Mouse (Mus musculus): ENCODE results near the gene Rnf214.

Rnf214 gene

DNA sequence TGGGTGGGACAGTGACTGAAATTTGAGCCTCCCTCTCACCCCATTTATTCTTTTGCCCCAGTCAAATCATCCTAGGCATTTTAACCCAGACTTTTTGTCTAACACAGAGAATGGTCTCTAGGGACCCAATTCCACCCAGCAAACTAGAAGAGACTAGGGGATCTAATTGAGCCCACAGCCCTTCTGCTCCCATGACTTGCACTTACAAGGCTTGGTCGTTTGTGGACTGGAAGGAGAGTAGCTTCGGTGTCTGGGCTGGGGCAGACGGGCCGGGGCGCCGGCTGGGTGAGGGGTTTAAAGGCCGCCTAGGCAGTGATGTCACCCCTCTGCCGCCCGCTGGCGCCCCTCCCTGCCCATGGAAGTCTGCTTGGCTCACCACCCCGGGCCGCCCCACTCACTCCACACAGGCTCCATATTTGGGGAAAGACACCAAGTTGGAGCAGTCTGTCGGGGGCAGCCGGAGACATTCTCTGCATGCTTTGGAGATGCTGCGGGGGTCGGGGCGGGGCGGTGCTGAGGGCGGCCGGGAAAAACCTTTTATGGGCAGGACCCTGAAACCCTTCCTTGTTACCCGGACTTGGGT, 29.0 kb upstream of the Rnf214 start, which contains the start of gene Tagln:
Gene Tagln (minus strand): TSS at position 431 of the 583 bp plus-strand sequence.
- DNase-seq (ENCODE audit: low spot score): no peak

DNA sequence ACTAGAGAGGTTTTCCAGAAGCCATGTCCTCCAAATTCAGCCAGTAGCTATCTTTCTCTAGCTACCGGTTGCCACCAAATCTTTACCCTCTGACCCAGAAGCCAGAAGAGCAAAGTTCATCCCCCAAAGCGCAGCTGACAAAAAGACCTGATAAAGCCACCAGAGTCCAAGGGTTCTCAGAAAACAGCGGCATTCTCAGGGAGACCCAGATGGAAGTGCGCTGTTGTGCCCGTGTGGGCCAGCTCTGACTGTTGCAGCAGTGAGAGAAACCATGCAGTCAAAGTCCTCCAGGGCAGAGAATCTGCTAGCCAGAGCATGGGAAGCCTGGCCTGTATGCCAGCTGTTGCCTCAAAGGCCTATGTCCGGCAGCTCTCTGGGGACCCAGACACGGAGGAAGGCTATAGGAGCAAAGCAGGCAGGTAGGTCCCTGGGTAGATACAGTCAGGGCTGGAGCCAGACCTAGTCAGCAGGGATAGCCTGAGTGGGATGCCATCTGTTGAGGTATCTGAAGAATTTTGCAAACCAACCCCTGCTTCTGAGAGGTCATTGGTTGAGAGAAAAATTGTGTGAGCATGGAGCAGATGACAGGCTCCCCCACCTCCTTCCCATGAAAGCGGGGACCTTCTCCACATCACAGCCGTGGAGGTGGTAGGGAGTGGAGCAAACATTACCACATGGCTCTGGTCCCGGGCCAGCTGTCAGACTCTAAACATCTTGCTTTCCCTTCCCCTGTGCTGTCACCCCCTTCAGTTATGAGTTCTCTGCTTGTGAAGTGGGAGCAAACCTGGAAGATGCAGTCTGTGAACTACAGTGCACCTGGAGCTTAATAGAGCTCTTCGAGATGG, 26.1 kb upstream of the Rnf214 start:
- DNase-seq (ENCODE audit: low spot score): no peak

DNA sequence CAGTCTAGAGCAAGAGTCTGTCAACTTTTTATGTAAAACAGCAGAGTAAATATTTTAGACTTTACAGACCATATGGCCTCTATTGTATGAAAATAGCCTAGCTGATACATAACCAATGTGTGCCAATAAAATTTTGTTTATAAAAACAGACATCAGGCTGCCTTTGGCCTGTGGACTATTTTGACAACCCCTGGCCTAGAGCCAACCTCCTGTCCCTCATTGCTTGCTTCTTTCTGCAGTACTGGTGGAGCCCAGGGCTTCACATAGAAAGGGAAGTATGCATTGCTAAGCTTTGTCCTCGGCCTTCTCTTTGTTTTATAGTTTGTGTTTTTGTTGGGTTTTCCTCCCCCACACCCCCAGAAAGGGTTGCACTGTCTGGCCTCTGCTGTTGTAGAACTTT, 25.2 kb upstream of the Rnf214 start:
- DNase-seq (ENCODE audit: low spot score): no peak

DNA sequence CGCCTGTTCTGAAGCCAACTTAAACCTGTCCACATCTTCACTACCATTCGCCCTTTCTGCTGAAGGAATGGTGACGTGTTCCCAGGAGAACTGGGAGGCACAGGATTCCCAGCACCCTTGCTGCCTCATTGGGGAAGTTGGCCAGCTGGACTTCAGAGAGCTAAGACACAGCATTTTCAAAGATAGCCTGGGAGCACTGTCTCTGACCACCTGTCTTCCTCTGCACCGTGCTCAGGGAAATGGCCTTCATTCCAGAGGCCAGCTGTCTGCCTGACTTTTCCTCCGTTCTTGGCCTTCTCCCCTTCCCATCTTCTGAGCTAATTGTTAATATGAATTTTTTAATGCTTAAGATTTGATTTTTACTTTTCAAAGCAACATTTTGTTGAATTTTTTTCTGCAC, 22.6 kb upstream of the Rnf214 start:
- DNase-seq (ENCODE audit: low spot score): no peak

DNA sequence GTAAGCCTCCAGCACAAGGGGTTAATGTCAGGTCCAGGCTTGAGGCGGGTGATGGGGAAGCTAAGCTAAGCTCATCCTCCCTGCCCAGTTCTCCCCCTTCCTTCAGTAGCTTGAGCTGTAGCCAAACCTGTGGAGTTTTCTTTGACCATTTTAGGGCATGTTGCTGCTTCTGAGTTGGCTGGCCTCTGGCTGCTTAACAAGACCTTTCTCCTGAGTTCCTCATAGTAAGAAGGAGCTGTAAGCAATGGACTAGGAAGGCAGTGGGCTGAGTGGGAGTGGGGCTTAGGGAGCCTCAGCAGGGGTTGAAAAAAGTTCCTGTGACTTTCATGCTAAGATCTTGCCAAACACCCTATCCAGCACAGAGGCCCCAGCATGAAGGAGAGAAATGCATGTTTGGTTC, 13.2 kb upstream of the Rnf214 start:
- no peak for DNase-seq (ENCODE audit: low spot score)

DNA sequence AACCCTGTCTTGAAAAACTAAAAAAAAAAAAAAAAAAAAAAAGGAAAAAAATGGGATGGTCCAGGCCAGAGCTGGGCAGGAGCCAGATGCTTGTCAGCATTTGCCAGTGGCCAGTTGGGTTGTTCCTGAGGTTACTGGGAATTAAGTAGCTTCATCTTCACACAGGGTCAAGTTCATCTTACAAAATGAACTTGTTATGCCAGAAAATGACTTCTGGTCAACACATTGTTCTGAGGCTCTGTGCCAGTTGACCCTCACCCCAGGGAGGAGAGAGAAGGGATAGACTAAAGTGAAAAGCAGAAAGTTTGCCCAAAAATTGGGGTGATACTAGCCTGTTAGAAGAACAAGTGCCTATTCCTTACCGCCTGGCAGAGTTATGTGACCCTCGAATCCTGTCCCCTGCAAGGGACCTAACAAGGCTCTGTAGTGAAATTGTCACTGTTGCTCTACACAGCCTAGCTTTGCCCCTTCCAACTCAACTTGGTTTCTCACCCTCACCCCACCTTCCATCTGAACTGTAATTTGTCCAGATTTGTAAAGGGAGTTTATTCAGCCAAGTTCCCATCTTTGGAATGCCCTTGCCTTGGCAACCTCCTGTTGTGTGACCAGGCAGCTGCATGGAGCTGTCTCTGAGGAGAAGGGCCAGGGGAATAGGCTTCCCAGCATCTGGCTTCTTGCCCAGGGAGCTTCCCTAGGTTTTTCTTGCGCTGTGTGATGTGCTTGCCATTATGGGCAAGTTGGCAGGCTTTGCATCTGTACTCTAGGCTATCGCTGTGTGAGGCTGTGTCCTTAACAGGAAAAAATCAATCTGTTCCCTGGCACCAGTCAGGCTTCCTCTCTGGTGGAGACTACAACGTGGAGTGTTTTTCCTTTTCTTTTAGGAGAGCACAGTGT, 10.6 kb upstream of the Rnf214 start:
- no peak for DNase-seq (ENCODE audit: low spot score)

DNA sequence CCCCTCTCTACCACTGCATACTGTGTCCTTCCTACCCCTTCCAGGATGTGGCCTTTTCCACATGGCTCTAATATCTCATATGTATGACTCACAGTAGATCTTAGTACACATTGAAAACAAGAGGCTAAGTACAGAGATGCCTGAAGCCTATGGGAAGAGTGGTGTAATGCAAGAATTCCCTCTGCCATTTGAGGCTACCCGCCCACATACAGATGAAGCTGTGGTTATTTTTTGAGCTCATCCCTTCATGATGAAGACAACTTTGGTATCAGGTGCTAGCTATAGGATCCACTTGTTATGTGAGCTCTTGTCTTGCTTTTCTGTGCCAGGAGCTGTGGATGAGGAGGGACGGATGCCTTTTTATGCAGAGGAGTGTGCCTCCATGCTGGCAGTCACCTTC, 8.9 kb upstream of the Rnf214 start:
- no peak for DNase-seq (ENCODE audit: low spot score)

DNA sequence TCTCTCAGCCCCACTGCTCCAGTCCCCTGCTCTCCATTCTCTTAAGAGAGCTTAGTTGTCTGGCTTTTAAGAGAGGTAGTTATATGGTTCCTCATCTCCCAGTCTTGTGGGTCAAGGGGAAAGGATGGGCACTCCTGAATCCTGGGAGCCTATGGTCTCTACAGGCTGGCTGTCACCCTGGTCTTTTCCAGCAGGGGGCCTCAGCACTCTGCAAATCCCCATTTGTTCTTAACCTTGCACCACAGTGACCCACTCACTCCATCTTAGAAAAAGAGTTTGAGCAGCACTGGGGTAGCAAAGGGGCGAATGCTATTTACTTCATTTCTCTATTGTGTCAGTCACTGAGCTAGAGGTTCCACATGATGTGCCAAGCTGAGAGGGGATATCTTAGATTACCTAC, 5.0 kb upstream of the Rnf214 start:
- no peak for DNase-seq (ENCODE audit: low spot score)

DNA sequence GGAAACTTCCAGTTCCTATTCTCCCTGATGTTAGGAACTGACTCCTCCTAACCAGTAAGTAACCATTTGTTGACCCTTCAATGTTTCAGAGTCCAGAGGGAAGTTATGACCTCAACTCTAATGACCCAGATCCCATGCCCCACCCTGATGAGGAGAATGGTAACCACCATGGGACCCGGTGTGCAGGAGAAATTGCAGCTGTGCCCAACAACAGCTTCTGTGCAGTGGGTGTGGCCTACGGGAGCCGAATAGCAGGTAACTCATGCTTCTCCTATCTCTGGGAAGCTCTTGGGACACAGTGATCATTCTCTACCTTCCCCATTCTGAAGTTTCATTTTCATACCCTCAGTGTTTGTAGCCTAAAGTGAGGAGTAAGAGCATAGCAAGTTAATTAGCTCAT, 4.3 kb upstream of the Rnf214 start:
- no peak for DNase-seq (ENCODE audit: low spot score)

DNA sequence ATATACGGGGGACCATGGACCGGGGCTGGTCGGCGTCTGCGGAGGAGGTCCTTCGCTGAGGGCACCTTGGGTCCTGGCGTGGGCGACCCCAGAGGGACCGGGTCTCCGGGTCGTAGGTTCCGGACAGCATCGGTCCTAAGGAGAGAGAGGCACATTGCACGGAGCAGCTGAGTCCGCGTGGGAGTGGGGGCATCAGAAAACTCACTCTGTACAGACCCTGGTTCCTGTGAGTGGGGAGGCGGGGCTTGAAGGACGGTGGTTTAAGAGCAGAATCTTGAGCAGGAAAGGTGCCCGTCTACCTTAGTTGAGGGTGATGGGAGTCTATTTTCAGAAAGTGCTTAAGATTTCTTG, 342 bp upstream of the Rnf214 start:
- no peak for DNase-seq (ENCODE audit: low spot score)

DNA sequence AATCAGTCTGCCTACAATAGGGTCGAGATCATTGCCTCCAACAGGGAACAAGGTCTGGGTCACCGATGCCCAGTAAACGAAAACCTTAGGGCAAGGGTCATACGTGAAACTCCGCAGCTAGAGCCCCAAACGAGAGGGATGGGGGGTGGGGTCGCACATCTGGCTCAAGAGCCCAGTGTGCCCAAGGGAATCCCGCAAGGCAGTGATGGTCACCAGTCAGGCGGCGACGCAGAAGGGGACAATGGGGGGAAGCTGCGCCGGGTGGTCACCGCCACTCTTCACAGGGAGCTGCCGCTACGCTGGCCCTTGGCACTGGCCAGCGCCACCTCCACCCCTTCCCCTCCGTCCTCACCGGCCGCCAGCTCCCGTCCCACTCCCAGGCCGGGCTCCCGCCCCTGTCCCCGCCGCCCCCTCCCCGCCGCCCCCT, 887 bp downstream of the Rnf214 start:
- DNase-seq (ENCODE audit: low spot score): no peak

DNA sequence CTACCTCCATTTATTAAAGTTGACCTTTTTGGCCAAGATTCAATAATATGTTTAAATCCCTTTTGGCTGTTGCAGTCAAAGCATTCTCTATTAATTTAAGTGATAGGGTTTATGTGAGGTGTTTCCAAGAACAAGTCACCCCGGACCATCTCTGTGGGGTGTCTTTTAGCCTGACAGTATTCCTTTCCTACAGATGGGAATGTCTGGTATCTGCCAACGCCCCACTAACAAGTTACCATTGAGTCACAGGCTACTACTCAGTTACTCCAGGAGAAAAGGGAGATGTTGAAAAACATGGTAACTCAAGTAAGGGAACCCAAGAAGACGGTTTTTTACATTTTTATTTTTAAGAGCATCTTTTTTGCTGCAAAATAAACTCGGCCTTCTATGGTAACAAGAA, 1.5 kb downstream of the Rnf214 start:
- DNase-seq (ENCODE audit: low spot score): no peak

DNA sequence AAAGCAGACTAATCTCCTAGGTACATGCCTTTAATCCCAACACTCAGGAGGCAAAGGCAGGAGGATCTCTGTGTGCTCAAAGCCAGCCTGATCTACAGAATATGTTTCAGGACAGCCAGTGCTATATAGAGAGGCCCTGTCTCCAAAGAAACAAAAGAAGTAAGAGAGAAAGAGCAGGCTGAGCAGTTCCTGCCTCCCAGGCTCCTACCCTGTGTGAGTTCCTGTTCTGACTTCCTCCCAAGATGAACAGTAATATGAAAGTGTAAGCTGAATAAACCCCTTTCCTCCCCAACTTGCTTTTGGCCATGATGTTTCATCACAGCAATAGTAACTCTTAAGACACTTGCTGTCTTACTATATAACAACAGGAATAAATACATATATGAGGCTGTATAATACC, 13.0 kb downstream of the Rnf214 start:
- DNase-seq (ENCODE audit: low spot score): no peak

DNA sequence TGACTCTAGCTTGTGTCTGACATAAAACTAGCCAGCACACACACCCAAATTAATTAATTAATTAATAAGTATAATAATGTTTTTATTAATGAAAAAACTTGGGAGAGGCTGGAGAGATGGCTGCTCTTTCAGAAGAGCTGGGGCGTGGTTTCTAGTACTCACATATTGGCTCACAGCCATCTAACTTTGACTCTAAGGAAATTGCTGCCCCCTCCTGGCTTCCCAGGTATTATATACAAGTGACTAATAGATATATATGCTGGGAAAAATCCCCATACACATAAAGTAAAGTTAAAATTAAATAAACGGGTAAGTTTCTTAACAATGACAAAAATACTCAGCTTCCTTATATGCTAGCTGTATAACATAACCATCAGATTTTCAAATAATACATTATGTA, 28.8 kb downstream of the Rnf214 start:
- no peak for DNase-seq (ENCODE audit: low spot score)

DNA sequence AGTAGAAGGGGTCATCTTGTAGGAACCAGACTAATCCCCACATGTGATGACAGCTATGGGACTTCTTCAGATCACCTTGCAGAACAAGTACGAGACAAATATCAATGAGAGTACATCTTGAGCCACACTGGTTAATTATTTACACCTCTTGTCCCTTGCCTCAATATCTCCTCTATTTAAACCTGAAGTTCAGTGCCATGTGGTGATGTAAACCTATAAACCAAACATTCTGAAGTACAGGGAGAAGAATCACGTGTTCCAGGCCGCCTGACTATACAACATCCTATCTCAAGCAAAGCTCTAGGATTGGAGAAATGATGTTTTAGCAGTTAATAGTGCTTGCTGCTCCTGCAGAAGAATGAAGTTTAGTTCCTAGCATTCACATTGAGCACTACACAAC, 36.4 kb downstream of the Rnf214 start:
- no peak for DNase-seq (ENCODE audit: low spot score)

DNA sequence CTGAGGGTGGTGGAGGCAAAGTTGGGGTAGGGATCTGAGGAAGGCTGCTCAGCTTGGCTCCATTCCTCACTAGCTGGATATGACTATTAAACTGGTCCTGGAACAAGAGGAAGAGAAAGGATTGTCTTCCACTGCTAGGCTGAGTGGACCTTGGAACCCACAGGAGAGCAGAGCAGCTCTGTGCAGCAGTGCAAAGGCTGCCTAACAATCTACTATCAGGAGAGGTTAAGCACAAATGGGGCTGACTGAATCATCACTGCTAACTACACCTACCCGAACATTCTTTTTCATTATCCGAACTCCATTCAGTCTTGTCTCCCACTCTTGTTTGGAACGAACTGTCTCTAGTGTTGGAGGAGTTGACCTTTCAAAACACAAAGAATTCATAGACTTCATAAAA, 37.5 kb downstream of the Rnf214 start:
- no peak for DNase-seq (ENCODE audit: low spot score)

DNA sequence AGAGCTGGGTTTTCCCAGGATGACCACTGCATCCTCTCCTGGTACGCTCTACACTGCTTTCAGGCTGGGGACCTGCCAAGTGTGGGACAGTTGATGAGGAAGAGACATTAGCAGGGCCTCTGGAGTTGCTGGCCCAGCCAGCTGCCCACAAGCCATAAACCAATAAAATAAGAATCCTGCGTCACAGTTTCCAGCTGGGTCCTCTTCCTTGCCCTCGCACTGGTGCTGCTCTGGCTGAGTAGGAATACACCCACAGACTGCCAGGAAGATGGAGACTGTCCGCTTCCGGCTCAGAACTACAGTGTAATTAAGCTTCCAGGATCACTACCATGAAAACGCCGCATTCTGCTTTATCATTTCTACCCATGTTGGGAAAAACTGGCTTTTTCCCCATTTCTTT, 44.9 kb downstream of the Rnf214 start:
- no peak for DNase-seq (ENCODE audit: low spot score)

DNA sequence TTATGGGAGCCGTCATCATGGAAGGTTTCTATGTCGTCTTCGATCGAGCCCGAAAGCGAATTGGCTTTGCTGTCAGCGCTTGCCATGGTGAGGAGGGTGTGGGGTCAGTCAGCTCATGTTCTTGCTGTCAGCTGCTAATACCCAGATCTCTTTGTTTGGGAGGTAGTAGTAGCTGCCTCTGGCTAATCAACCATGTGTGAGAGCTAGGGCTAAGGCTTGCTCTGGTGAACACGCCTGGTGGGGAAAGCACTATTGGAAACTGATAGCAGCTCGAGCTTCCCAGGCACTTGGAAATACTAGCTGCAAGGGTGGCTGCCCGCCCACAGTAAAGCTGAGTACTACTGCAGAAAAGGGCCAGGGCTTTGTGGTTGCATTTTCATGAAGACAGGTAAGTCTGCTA, 47.3 kb downstream of the Rnf214 start:
- no peak for DNase-seq (ENCODE audit: low spot score)

DNA sequence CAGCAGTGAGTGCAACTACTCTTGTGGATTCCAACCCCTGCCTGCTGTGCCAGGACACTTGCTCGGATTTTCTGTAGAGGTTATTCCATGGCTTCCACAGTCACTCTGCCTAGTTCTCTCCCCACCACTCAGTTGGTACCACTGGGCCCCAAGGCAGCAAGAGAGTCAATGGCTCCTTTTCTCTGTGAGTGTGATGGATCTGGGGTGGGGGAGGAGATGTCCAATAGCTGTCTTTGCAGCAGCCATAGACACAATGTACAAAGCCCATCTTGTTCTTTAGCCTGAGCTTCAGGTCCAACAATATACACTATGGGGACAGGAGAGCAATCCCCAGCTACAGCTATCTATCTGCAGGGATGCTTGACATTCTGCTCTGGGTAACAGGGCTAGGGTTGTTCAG, 52.6 kb downstream of the Rnf214 start:
- DNase-seq (ENCODE audit: low spot score): no peak

DNA sequence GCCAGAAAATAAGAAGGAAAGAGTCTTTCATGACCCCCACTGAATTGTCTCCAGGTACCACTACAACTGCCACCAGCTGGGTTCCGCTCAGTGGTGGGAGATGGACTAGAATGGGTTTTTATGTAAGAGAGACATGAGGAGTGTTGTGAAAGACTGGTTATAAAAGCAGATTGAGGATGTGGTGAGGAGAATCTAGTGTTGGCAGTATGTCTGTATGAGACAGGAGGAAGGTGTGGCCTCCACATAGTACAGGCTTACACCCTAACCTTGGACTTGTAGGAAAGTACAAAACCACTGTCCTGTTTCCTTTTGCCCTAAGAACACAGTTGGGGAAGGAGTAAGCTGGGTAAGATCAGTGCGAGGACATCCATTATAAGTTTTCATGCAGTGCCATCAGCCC, 53.0 kb downstream of the Rnf214 start:
- DNase-seq (ENCODE audit: low spot score): no peak

DNA sequence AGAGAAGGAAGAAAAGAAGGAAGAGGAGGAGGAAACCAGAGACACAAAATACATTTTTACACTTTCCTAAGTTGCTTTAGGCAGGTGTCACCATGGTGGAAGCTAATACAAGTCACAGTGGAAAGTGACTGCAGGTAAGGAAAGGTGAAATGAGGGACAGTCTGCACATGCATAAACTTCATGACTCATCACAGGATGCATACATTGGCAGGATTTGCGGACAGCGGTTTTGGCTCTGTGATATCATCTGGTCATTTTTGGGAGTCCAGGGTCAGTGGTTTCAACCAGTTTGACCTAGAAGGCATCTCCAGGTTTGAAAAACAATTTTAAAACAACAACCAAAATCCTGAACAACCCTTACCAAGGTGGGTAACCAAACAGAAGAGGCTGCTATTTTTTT, 54.9 kb downstream of the Rnf214 start:
- no peak for DNase-seq (ENCODE audit: low spot score)

DNA sequence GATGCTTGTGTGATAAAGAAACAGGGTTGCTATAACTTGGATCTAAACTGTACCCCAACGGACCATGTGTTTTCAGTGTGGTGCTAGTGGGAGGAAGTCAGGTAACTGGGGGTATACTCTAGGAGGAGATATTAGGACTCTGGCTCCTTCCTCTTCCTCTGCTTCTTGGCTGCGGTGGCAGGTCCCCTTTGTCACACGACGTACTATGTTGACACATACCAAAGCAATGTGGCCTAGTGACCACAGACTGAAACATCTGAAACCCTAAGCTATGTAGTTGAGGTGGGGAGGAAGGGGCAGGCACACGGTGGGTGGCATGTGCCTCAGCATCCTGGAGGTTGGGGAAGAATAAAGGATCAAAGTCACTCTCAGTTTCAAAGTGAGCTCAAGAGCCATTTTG, 55.4 kb downstream of the Rnf214 start:
- no peak for DNase-seq (ENCODE audit: low spot score)

DNA sequence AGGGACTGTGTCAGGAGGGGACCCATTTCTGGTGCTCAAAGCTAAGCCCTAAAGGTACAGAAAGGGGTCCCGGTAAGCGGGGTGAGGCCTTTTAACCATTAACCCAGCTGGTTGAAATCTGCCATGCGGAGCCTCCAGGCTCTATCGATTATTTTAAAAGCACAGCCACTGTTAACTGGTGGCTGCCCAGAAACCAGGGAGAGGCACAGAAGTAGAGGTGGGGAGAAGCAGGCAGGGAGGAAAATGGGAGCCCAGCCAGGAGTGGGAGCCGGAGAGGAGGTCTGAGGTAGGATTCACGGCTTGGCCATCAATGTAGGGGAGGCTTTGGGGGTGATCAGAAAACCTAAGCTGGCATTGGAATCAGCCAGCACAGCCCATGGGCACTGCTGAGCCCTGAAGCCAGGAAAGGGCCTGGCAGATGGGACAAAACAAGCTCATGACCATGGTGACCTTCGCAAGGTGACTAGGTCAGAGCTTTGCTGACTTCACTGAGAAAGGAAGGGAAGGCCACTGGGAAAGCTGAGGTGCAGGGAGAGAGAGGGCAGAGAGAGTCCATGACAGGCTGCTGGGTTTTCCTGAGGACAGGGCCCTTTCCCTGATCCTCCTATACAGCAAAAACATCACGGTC, 56.1 kb downstream of the Rnf214 start:
- DNase-seq (ENCODE audit: low spot score): no peak
